Mouse (Mus musculus): Measurements from ENCODE around the gene Lrmda. TPM values are rescaled to one million over a fixed set of nuclear protein-coding genes. Genes with fewer than 3 reads are reported as not detected.

Lrmda gene
- polyA plus RNA-seq, 1 experiment from 2014 or later = 0.55 TPM

DNA sequence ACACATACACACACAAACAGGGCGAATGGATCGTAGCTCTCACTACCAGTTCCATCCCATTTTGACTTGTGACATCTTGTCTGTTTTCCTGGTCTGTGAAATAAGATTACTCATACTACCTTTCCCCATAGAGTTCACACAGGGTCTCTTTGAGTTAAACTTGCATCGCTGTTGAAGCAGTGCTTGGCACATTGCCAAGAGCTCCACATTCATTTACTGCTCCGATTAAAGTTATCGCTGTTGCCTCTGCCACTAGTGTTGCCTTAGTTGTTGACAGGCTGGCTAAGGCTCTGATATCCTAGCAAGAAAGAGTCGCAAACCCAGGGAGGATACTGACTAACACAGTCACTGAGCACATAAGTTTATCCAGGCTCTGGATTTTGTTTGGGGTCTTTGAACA, 675.9 kb downstream of the Lrmda start:
- Histone ChIP-seq H3K9me3 (no peaks in the 10 kb centered on the region), H3K36me3 (no peaks in the 10 kb centered on the region), H3K4me3 (no peak overlapping the region), H3K27ac (no peak overlapping the region), H3K4me1 (replicated peaks) (0 out of 2 replicates have a peak, but pooled peaks cover 2% of the 10 kb centered on the region), H3K27me3 (ENCODE audit: insufficient read depth, poor library complexity, severe bottlenecking) (no peaks in the 10 kb centered on the region)
- DNase-seq (ENCODE audit: low spot score) = no peak
- WGBS = 87% methylated on average over 6 of the region's 6 CpGs

DNA sequence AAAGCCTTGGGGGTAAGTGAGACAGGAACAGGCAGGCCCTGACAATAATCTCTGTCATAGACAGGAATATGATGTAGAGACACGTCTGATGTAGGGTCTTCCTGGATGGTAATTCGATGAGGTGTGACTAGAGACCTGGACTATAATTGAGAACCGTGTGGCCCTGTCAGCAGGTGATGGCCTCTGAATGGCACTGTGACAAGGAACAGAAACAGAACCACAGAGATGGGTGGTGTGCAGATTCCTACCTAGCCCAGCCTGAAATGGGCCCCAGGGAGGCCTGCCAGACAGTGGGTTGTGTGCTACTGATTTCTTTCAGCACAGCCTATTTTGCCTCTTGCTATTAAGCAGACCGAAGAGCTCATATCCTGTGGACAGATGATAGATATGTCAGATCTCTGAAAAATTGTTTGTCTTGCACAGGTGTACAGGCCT, 676.4 kb downstream of the Lrmda start:
- no peak for DNase-seq (ENCODE audit: low spot score)
- H3K4me1 ChIP-seq (replicated peaks) = 0 out of 2 replicates have a peak, but pooled peaks cover 2% of the 10 kb centered on the region
- H3K4me3 ChIP-seq = no peak overlapping the region
- 74% methylated on average over 4 of the region's 4 CpGs for WGBS
- H3K27me3 ChIP-seq (ENCODE audit: insufficient read depth, poor library complexity, severe bottlenecking) = no peaks in the 10 kb centered on the region
- no peak overlapping the region for H3K27ac ChIP-seq
- H3K36me3 ChIP-seq = no peaks in the 10 kb centered on the region
- H3K9me3 ChIP-seq = no peaks in the 10 kb centered on the region

DNA sequence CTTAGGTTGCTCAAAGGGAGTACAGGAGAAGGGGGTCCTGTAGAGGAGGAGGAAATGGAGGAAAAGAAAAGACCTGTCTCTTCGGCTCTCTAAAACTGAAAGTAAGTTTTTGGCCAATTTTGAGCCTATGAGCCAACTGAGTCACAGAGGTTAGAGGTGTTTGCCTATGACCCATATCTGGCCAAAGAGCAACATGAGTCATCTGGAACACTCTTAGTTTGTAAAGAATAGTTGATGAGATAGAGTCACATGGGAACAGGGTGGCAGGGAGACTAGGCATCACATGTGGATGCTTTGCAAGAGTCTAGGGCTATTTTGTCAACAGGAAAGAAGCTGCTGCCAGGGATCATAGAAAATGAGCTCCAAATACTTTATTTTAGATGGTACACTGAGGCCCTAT, 680.7 kb downstream of the Lrmda start:
- WGBS = 95% methylated on average over 1 of the region's 1 CpGs
- H3K9me3 ChIP-seq = no peaks in the 10 kb centered on the region
- H3K4me1 ChIP-seq (replicated peaks) = no peaks in the 10 kb centered on the region
- no peak overlapping the region for H3K27ac ChIP-seq
- no peaks in the 10 kb centered on the region for H3K36me3 ChIP-seq
- no peak for DNase-seq (ENCODE audit: low spot score)
- no peak overlapping the region for H3K4me3 ChIP-seq
- no peaks in the 10 kb centered on the region for H3K27me3 ChIP-seq (ENCODE audit: insufficient read depth, poor library complexity, severe bottlenecking)

DNA sequence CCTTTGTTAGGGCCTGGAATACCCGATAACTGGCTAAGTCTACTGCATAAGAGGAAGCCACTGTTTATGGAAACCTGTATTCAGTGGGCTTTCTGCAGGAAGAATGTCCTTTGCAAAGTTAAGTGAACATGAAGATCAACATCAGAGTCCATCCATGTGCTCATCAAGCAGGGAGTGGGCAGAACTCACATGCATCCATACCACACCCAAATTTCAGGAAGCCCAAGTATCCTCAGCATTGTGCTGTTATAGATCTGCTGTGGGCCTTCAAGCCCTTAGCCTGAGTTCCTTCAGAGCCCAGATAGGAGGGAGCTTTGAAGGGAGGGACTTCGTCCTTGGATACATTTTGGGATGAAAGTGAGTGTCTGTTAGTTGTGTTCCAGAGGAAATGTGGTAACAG, 681.2 kb downstream of the Lrmda start:
- Histone ChIP-seq H3K4me1 (replicated peaks) (no peaks in the 10 kb centered on the region), H3K27me3 (ENCODE audit: insufficient read depth, poor library complexity, severe bottlenecking) (no peaks in the 10 kb centered on the region), H3K27ac (no peak overlapping the region), H3K9me3 (no peaks in the 10 kb centered on the region), H3K36me3 (no peaks in the 10 kb centered on the region), H3K4me3 (no peak overlapping the region)
- WGBS = 96% methylated on average over 2 of the region's 2 CpGs
- DNase-seq (ENCODE audit: low spot score) = no peak

DNA sequence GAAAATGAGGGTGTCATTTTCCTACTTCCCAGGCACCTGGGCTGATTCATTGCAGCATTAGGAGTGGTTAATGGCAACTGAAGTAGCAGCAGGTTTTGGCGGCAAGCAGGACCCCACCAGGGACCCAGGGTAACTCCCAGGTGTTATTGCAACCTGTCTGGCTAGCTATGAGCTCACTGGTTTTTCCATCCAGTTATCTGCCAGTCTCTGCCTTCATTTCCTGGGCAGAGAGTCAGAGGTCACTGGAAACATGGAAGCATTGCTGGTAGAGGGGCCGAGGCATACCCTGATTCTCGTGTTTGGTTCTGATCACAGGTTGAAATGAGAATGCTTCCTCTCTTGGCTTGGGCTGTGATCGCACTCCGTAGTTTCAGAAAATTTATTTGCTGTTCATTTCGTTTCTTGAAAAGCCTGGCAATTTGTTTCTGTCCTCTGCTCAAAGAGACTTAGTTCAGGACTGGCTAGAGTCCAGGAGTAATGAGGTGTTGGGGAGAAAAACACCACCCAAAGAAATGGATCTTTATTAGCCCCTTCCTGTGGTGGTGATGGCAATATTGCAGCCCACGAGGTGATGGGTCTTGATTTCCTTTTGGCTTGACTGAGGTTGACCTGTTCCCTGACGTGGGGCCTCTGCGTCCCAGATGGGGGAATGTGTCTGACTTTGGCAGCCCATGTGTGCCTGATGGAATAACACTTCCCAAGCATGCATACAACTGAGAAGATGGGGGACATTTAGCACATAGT, 688.6 kb downstream of the Lrmda start:
- Histone ChIP-seq H3K36me3 (no peaks in the 10 kb centered on the region), H3K27ac (no peak overlapping the region), H3K4me1 (replicated peaks) (peaks cover 30% of the 10 kb centered on the region), H3K27me3 (ENCODE audit: insufficient read depth, poor library complexity, severe bottlenecking) (peaks cover 5% of the 10 kb centered on the region; the same call in 1 of the 2 replicates), H3K4me3 (no peak overlapping the region), H3K9me3 (no peaks in the 10 kb centered on the region)
- no peak for DNase-seq (ENCODE audit: low spot score)
- 89% methylated on average over 9 of the region's 9 CpGs for WGBS

DNA sequence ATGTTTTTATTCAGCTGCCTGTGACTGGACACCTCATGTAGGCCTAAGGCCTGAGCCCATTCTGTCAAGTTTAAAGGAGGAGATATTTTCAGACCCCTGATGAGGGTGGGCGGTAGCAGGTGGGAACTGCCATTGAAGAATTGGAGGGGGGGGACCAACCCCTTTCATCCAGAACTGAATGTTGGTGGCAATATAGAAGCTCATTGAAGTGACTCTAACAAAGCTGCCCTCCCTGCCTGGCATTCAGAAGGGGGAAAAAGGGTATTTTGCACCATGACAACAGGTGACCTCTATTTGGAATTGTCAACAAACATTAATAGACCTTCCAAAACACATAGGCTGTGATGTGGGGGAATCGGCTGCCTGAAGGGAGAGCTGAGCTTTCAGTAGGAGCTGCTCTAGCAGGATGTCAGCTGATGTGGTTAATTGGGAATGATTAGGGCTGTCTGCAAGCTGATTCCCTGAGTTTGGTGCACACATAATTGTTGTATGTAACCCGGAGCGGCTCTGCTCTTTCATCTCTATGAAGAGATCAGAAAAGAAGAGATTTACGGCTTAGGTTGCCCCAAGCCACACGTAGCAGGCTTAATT, 690.7 kb downstream of the Lrmda start:
- Histone ChIP-seq H3K4me3 (no peak overlapping the region), H3K27ac (no peak overlapping the region), H3K9me3 (no peaks in the 10 kb centered on the region), H3K36me3 (no peaks in the 10 kb centered on the region), H3K4me1 (replicated peaks) (peaks cover 30% of the 10 kb centered on the region), H3K27me3 (ENCODE audit: insufficient read depth, poor library complexity, severe bottlenecking) (peaks cover 5% of the 10 kb centered on the region; the same call in 1 of the 2 replicates)
- DNase-seq (ENCODE audit: low spot score) = no peak
- WGBS = 54% methylated on average over 6 of the region's 6 CpGs

DNA sequence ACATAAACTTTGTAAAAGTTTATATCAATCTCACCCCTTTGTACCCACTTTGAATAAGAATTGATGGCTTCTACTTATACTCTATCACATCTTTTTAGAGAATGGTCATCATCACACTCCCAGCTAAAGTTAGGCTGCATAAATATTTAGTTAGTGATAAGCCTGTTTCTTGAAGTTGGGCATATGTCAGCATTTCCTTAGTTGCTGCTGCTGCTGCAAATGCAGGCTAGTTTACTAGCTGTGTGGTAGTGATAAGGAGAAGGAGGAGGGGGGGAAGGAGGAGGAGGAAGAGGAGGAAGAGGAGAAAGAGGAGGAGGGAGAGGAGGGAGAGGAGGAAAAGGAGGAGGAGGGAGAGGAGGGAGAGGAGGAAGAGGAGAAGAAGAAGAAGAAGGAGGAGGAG, 692.9 kb downstream of the Lrmda start:
- H3K27me3 ChIP-seq (ENCODE audit: insufficient read depth, poor library complexity, severe bottlenecking) = peaks cover 5% of the 10 kb centered on the region; the same call in 1 of the 2 replicates
- H3K4me1 ChIP-seq (replicated peaks) = peaks cover 29% of the 10 kb centered on the region
- no peaks in the 10 kb centered on the region for H3K9me3 ChIP-seq
- no peaks in the 10 kb centered on the region for H3K36me3 ChIP-seq
- DNase-seq (ENCODE audit: low spot score) = no peak
- no peak overlapping the region for H3K4me3 ChIP-seq
- H3K27ac ChIP-seq = no peak overlapping the region

DNA sequence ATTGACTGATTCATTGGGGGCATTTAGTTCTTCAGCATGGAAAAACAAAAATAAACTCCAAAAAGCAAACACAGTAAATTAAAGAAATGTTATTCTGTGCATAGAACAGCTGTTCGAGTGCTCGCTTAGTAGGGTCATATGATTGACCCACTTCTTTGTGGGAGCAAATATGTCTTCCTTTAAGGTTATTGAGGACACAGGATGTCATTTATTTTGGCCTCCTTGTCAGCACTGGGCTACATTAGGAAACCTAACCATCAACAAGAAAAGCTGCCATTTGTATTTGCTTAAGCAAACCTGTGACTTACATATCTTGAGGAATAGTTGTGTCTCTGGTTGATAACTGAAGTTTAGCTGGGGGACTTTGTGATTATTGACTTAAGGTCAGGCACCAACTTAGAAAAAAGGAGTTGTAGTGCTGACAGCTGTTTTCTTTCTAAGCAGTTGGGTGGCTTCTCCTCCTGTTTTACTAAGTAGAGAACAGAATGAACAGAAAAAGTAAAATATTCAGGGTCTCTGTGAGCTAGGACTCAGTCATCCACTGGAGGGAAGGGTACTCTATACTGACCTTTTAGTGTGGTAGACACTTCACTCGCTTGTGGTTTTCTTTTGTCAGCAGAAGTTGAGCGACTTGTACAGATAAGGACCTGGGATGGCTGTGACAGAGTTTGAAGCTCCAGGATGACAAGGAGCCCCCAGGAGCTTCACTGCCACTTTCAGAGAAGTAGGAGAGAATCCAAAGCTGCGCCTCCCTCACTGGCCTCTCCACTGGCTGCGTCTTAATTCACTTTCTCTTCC, 696.3 kb downstream of the Lrmda start:
- H3K9me3 ChIP-seq = no peaks in the 10 kb centered on the region
- peaks cover 7% of the 10 kb centered on the region; the same call in 1 of the 2 replicates for H3K4me1 ChIP-seq (replicated peaks)
- H3K36me3 ChIP-seq = no peaks in the 10 kb centered on the region
- H3K27ac ChIP-seq = no peak overlapping the region
- no peak overlapping the region for H3K4me3 ChIP-seq
- H3K27me3 ChIP-seq (ENCODE audit: insufficient read depth, poor library complexity, severe bottlenecking) = peaks cover 5% of the 10 kb centered on the region; the same call in 1 of the 2 replicates
- DNase-seq (ENCODE audit: low spot score) = no peak
- WGBS = 81% methylated on average over 6 of the region's 6 CpGs

DNA sequence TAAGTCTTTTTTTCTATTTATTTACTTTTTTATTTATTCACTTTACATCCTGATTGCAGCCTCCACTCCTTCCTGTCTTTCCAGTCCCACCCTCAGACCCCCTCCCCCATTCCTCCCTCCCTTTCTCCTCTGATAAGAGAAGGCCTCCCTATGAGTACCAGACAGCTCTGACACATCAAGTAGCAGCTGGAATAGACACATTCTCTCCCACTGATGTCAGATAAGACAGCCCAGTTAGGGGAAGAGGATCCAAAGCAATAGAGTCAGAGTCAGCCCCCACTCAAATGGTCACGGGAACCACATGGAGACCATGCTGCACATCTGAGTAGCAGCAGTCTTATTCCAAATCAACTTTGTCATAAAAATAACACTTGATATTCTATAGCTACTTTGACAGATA, 700.5 kb downstream of the Lrmda start:
- peaks cover 14% of the 10 kb centered on the region for H3K4me1 ChIP-seq (replicated peaks)
- no peak overlapping the region for H3K27ac ChIP-seq
- DNase-seq (ENCODE audit: low spot score) = no peak
- no peak overlapping the region for H3K4me3 ChIP-seq
- 95% methylated on average over 1 of the region's 1 CpGs for WGBS
- H3K27me3 ChIP-seq (ENCODE audit: insufficient read depth, poor library complexity, severe bottlenecking) = no peaks in the 10 kb centered on the region
- H3K9me3 ChIP-seq = no peaks in the 10 kb centered on the region
- H3K36me3 ChIP-seq = no peaks in the 10 kb centered on the region

DNA sequence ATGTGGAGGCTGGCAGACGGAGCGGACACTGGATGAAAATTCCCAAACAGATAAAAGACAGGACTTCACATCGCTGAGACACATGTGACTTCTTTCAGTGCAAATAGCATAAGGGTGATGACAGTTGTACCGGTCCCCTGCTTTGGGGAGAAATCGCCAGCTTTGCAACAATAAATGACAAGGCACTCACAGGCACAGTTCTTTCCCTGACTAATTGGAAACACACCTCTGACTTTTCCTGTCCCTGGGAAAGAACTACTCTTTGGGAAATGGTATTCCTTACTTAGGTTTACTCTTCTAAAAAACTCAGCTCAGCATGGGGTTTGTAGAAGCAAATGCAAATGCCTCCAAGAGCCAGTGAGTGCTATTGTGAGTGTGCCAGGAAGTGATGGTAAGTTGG, 702.3 kb downstream of the Lrmda start:
- H3K27me3 ChIP-seq (ENCODE audit: insufficient read depth, poor library complexity, severe bottlenecking) = no peaks in the 10 kb centered on the region
- H3K4me3 ChIP-seq = no peak overlapping the region
- no peaks in the 10 kb centered on the region for H3K36me3 ChIP-seq
- WGBS = 42% methylated on average over 5 of the region's 5 CpGs
- no peak overlapping the region; the same call in 1 of the 2 replicates for H3K27ac ChIP-seq
- DNase-seq (ENCODE audit: low spot score) = no peak
- peaks cover 14% of the 10 kb centered on the region for H3K4me1 ChIP-seq (replicated peaks)
- H3K9me3 ChIP-seq = no peaks in the 10 kb centered on the region

DNA sequence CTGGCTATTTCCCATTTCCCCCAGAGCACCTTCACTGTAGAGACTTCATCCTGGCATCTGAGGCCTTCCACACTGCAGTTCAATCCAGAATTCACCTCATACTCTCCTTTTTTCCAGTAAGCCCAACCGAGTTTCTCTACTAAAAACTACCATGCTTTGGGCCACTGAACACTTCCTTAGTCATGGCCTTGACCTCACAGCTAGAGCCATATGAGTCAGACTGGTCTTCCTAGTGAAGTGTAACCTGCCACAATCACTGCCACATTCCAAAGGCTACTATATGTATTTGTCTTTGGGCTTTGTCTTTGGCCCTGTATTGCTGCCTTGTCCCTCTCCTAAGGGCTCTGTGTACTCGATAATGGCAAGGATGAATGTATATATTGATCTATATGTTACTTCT, 708.0 kb downstream of the Lrmda start:
- no peak overlapping the region for H3K4me3 ChIP-seq
- H3K9me3 ChIP-seq = no peaks in the 10 kb centered on the region
- 84% methylated on average over 2 of the region's 2 CpGs for WGBS
- no peaks in the 10 kb centered on the region for H3K36me3 ChIP-seq
- no peaks in the 10 kb centered on the region for H3K27me3 ChIP-seq (ENCODE audit: insufficient read depth, poor library complexity, severe bottlenecking)
- H3K4me1 ChIP-seq (replicated peaks) = no peaks in the 10 kb centered on the region
- DNase-seq (ENCODE audit: low spot score) = no peak
- no peak overlapping the region for H3K27ac ChIP-seq

DNA sequence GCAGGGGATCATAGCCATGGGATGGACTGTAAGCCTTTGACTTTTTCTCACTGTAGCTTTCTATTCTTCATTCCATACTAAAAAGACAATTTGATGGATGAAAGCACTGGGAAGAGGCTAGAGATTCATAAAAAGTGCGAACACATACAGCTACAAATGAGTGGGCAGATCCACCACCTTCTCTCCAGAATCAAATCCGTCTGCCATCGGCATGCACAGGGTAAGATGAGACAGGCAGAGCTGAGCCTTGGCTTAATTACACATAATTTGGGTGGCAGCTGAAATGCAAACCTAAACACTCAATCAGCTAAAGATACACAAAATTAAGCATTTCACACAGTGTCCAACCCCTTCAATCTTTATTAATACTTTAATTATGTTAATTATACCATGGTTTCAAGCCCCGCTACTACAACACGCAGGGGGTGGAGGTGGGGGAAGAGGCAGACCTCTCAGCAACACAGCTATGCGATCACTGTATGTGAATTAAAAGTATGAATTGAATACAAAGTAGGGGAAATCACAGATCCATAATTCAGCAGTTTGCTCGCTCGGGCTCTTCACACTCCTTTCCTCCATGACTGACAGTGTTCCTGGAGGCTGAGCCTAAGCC, 709.2 kb downstream of the Lrmda start:
- Histone ChIP-seq H3K9me3 (no peaks in the 10 kb centered on the region), H3K4me3 (no peak overlapping the region), H3K27ac (no peak overlapping the region), H3K36me3 (no peaks in the 10 kb centered on the region), H3K27me3 (ENCODE audit: insufficient read depth, poor library complexity, severe bottlenecking) (no peaks in the 10 kb centered on the region), H3K4me1 (replicated peaks) (no peaks in the 10 kb centered on the region)
- no peak for DNase-seq (ENCODE audit: low spot score)
- WGBS = 86% methylated on average over 8 of the region's 8 CpGs

All from hindbrain, embryonic 10.5 days (tissue).